Mouse (Mus musculus): ENCODE measurements around the gene Cmip.

- no peak for TF ChIP-seq CTCF (IDR thresholded peaks at IDR 0.05; ENCODE audit: borderline replicate concordance, control insufficient read depth, extremely low read depth, insufficient read depth, low read length, poor library complexity)
- TF ChIP-seq POLR2A (IDR thresholded peaks at IDR 0.05; ENCODE audit: control insufficient read depth, extremely low read depth, insufficient read depth, low read length, poor library complexity) = no peak
Observed at GRCm38 (mm10) chr8:117480516-117480915, 223.7 kb downstream of the Cmip start.
